Mouse (Mus musculus) layer of hippocampus, postnatal 10 days (tissue): ENCODE measurements around the gene Zfp72. TPM values are rescaled to one million over a fixed set of nuclear protein-coding genes. Genes with fewer than 3 reads are reported as not detected.
A peak's percentile ranks its signal among the peaks of the same experiment; 100 is the strongest.

ENCODE experiments used
- DNase-seq, 2 experiments: peaks; one replicate each; pipeline ENCODE4 v3.0.0; 2021; ENCODE audit warnings: low spot score in 2 of 2
- long read RNA-seq: library from polyadenylated mRNA; stranded (forward); transcript quantifications from one replicate; pipeline ENCODE4 v2.0.0, GENCODE M21; 2023
- microRNA-seq, 2 experiments: library from miRNA; unstranded; fragments of <30 nt; microRNA quantifications; one replicate each; pipeline ENCODE4 v1.2.0; 2021
- total RNA-seq, 2 experiments: library from RNA; stranded (reverse); gene quantifications; 2 replicates each; pipeline ENCODE4 v1.2.3; 2021

Gene Zfp72
- 1 to 10 TPM; 4.1 to 5.2 TPM for total RNA-seq
- long read RNA-seq, full-length matches to known transcripts: 2 of 4 reads
- long read RNA-seq, partial matches to known transcripts: 0 of 4 reads
- long read RNA-seq, other reads (novel, unspliced or antisense): 2 of 4 reads

DNA sequence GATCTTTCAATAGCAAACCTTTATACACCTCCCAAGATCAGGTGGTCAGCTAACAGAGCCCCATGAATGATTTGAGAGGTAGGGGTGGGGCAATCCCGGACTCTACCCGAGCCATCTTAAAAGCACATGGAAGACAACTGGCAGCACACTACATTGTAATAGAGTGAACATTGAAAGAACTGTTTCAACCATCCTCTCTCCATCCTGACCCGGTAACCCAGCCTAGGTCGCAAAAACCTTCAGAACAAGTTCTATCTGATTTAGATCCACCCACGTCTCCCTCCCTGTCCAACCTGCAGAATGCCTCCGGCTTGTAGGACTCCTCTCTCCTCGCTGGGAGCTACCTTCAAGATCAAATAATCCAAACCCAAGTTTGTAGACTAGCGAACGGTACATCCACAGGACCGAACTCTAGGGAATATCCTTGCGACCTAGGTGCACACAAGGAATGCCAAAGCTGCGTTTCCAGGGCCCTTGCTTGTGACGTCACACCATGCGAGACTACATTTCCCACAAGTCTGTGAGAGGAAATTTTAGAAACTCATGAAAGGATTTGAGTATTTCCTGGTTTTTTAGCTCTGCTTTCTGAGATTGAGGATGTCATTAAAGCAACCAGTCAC is at the start of gene Zfp72:
Gene Zfp72 (minus strand): TSS at position 466 of the 620 bp plus-strand sequence.
- DNase-seq: peak; percentile 73 to 76

GRCm38 (mm10) chr13:74439895-74440294 is 49.3 kb upstream of the Zfp72 start:
- no peak for DNase-seq

DNA sequence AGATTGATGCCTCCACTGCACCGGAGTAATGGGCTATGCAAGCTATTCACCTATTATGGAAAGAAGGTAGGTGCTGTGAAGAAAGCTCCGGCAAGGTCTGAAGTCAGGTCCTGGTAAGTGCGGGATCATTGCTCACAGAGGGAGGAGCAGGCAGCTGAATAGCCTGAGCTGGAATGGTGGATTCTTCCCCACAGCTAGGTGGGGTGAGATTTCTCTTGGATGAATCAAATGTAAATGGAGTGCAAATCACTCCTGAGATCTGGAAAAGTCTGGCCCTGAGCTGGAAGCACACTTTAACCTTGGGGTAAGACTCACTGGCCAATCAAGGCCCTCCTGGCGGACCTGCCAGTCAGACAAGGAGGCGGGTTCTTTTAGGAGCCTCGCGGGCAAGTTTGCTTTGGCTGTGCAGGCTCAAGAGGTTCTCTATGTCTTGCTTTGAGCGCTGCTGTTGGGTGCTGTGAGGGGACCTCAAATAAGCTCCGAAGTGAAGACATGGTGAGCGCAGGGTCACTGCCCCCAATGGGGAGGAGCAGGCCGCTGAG is 8.7 kb upstream of the Zfp72 start, which contains the start of gene Ftl1-ps1:
Gene Ftl1-ps1 (plus strand): TSS at position 397 of the 542 bp plus-strand sequence.
- no peak for DNase-seq

DNA sequence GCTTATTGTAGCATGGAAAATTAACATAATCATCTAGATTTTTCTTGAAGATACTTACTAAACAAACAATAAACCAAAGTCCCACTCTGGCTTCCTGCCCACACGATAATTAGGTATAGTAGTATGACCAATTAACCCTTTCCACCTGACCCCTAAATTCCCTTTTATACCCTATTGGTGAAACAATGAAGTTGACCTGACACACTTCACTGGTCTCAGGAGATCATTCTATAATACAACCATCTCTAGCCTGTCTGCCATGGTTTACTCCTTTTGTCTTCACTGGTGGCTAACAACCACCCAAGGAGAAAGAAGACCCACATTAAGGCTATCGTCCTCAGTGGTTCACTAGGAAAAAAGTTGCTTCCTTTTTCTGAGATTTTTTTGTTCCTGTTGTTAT is 520 bp upstream of the Zfp72 start:
- no peak for DNase-seq

GRCm38 (mm10) chr13:74389730-74390129 is 906 bp downstream of the Zfp72 start:
- no peak for DNase-seq

DNA sequence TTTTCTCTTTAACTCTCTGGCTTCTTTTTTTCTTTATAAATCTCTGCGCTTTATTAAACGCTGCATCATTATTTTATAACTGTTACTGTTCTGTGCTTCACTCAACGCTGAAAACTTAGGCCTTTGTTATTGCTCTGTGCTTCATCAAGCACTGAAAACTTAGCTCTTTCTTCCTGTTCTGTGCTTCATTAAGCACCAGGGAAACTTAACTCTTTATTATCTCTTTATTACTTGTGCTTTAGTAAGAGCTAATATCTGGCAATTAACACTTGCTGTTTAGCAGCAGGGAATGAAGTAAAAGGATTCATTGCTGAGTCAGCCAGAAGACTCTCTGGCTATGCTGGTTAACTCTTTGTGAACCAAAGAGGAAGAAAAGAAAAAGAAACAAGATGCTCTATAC is 8.3 kb downstream of the Zfp72 start:
- DNase-seq: no peak

GRCm38 (mm10) chr13:74381533-74382276 is 8.9 kb downstream of the Zfp72 start:
- peak in 1 of 2 experiments; percentile 22 for DNase-seq

- DNase-seq: no peak
Measured at GRCm38 (mm10) chr13:74363859-74364235, 26.8 kb downstream of the Zfp72 start, which contains the start of gene Lrrc14b. Gene Lrrc14b (minus strand): TSS chr13:74364005.

- no peak for DNase-seq
Measured at GRCm38 (mm10) chr13:74363176-74363858, 27.3 kb downstream of the Zfp72 start.

DNA sequence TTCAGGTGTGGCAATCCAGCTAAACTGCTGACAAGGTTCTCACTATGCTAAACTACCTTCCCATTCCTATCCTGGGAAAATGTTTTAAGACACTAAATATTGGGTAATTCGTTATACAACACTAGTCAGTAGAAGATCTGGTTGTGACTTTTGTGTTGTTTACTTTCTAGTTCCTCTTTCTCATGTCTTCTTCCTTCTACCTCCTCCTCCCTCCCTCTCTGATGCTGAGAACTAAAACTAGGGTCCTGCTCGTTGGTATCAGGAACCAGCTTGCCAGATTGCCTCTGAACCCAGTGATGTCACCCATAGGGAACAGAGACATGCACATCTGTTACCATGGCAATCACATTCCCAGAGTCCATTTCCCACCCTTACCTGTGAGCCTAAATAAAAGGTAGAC is 28.4 kb downstream of the Zfp72 start:
- no peak for DNase-seq

DNA sequence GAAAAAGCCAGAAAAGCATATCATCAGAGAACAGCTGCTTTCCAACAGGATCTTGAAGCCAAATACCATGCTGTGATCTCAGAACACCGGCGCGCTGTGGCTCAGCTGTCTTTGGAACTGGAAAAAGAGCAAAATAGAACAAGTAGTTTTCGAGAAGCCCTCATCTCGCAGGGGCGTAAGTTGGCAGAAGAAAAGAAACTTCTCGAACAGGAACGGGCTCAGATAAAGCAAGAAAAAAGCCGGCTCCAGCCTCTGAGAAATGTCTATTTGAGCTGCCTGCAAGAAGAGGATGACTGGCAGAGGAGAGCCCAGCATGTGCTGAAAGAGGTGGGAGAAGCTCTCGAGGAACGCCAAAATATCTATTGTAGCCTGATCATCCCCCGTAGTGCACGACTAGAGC is 34.1 kb downstream of the Zfp72 start:
- DNase-seq: no peak

- DNase-seq: no peak
Measured at GRCm38 (mm10) chr13:74350435-74350906, 40.2 kb downstream of the Zfp72 start.

- peak; percentile 97 to 98 for DNase-seq
Measured at GRCm38 (mm10) chr13:74349566-74350434, 40.8 kb downstream of the Zfp72 start, which contains the start of the genes Sdha and Ccdc127. Gene Sdha (minus strand): TSS chr13:74350280. Gene Ccdc127 (plus strand): TSS chr13:74350309.

- DNase-seq: peak; percentile 19 to 37
Measured at GRCm38 (mm10) chr13:74341036-74341435, 49.6 kb downstream of the Zfp72 start.

GRCm38 (mm10) chr13:74329321-74329720 is 61.3 kb downstream of the Zfp72 start:
- no peak for DNase-seq

Small RNA genes lying within 50 kb of the gene (microRNA-seq; reads per million reads assigned to microRNA genes)
- gene Mir692-3: 0 reads per million in 2 experiments

Other genes starting within 250 kb of the Zfp72 start
- gene Exoc3, start 182.1 kb downstream of the Zfp72 start, total RNA-seq: 10 to 100 TPM; 75.1 to 85.6 TPM
- gene Ahrr, start 98.5 kb downstream of the Zfp72 start, total RNA-seq: 1 to 10 TPM; 1.6 TPM
- 10 to 100 TPM; 70.2 to 74.4 TPM for gene Pdcd6, start 73.3 kb downstream of the Zfp72 start, total RNA-seq
- gene Sdha, start 40.6 kb downstream of the Zfp72 start, total RNA-seq: 100 to 1,000 TPM; 228 to 239 TPM
- 10 to 100 TPM; 63.9 to 66.1 TPM for gene Ccdc127, start 40.5 kb downstream of the Zfp72 start, total RNA-seq
- gene Lrrc14b, start 26.8 kb downstream of the Zfp72 start, total RNA-seq: not detected
- 100 to 1,000 TPM; 403 to 422 TPM for gene Ftl1-ps1, start 8.9 kb upstream of the Zfp72 start, total RNA-seq
- 1 to 10 TPM; 4.9 to 8.4 TPM for gene Zfp825, start 103.2 kb upstream of the Zfp72 start, total RNA-seq
- 10 to 100 TPM in 1 of 2 experiments, 1 to 10 TPM in 1; 9.6 to 10.0 TPM for gene Erap1, start 248.7 kb upstream of the Zfp72 start, total RNA-seq